In the genomic region with DNA sequence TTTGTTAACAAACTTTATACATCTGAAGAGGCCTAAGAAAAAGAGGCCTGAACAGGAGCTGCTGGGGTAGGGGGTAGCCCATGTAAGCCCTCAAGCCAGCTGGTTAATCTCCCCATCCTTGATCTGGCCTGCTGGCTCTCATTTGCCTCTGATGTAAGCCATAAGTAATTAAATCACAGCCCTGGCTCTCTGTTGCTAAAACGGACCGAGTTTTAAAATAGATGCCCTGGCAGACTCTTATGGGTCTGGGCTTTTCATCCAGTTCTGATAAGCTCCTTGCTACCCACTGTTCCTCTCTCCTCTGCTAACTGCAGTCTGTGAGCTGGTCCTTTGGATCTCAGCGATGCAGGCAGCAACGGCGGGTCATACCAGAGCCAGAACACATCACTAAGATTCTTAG, we compare ENCODE assay signal across 19 mouse cellular contexts.
DNase-seq lines count a peak whose midpoint lies in the region; ATAC-seq and TF ChIP-seq lines count a peak whose summit lies in the region.
"Had no signal": no experiment of that assay in that cellular context is flagged by ENCODE, and none has a peak within 500 bp of the region (broad histone marks: within the 10 kb centered on the region; RNA-seq: fewer than 3 reads in every experiment).

No protein-coding gene starts in this region.

- no peak overlapping the region for H3K4me2 ChIP-seq in forebrain, embryonic 14.5 days (ENCODE audit: low read length)
- H3K4me2 ChIP-seq in forebrain, embryonic 13.5 days: no peak overlapping the region
- no peak overlapping the region for H3K4me2 ChIP-seq in midbrain, postnatal 0 days (ENCODE audit: low read depth, low read length, poor library complexity, severe bottlenecking)
- no peak overlapping the region for H3K4me2 ChIP-seq in midbrain, embryonic 15.5 days
- H3K4me2 ChIP-seq in liver, embryonic 12.5 days: no peak overlapping the region
- H3K4me2 ChIP-seq: embryonic facial prominence, embryonic 12.5 days; hindbrain, embryonic 14.5 days; liver, embryonic 13.5 days had no signal

- no peaks in the 10 kb centered on the region for H3K9me3 ChIP-seq in forebrain, embryonic 14.5 days (replicated peaks; ENCODE audit: control insufficient read depth, low read length)
- H3K9me3 ChIP-seq in forebrain, embryonic 13.5 days (replicated peaks): no peaks in the 10 kb centered on the region
- no peaks in the 10 kb centered on the region for H3K9me3 ChIP-seq in midbrain, postnatal 0 days (ENCODE audit: low read length)
- H3K9me3 ChIP-seq in midbrain, embryonic 15.5 days: no peaks in the 10 kb centered on the region
- H3K9me3 ChIP-seq in liver, embryonic 12.5 days (replicated peaks): no peaks in the 10 kb centered on the region
- H3K9me3 ChIP-seq: embryonic facial prominence, embryonic 12.5 days; limb, embryonic 10.5 days; liver, embryonic 13.5 days had no signal

- peaks cover 9% of the 10 kb centered on the region; the same call in 1 of the 2 replicates for H3K4me1 ChIP-seq in forebrain, embryonic 14.5 days (ENCODE audit: control insufficient read depth, insufficient read depth, low read length)
- peaks cover 22% of the 10 kb centered on the region for H3K4me1 ChIP-seq in forebrain, embryonic 13.5 days
- H3K4me1 ChIP-seq in midbrain, postnatal 0 days (ENCODE audit: insufficient read depth, low read length): no peaks in the 10 kb centered on the region
- 0 out of 2 replicates have a peak, but pooled peaks cover 14% of the 10 kb centered on the region for H3K4me1 ChIP-seq in midbrain, embryonic 15.5 days
- no peaks in the 10 kb centered on the region for H3K4me1 ChIP-seq in liver, embryonic 12.5 days
- H3K4me1 ChIP-seq: embryonic facial prominence, embryonic 12.5 days; liver, embryonic 13.5 days had no signal

- DNase-seq in forebrain, embryonic 14.5 days (ENCODE audit: low spot score): peak; percentile 6
- peak; percentile 41 for DNase-seq in midbrain, postnatal 0 days (ENCODE audit: low spot score)
- peak; percentile 22 for DNase-seq in lung, postnatal 10 days
- DNase-seq in adipocyte (ENCODE audit: low spot score): no peak
- no peak for DNase-seq in frontal cortex, postnatal 10 days (ENCODE audit: low spot score in 2 of 2)
- DNase-seq: adrenal gland, postnatal 10 days; cerebellum, postnatal 25 days; gastrocnemius, postnatal 36 days; kidney, adult 11 months; kidney, postnatal 25 days; liver, embryonic 13.5 days; midbrain, embryonic 14.5 days; thymus, adult 18-20 months had no signal

- no peak overlapping the region for H3K27ac ChIP-seq in forebrain, embryonic 14.5 days (ENCODE audit: low read depth, low read length)
- H3K27ac ChIP-seq in forebrain, embryonic 13.5 days: no peak overlapping the region
- no peak overlapping the region for H3K27ac ChIP-seq in midbrain, postnatal 0 days (ENCODE audit: low read depth, low read length)
- H3K27ac ChIP-seq in midbrain, embryonic 15.5 days: no peak overlapping the region
- no peak overlapping the region for H3K27ac ChIP-seq in liver, embryonic 12.5 days
- H3K27ac ChIP-seq: embryonic facial prominence, embryonic 12.5 days; hindbrain, embryonic 14.5 days; limb, embryonic 10.5 days; liver, embryonic 13.5 days had no signal

- 39% methylated on average over 5 of the region's 5 CpGs for WGBS in forebrain, embryonic 14.5 days
- 39% methylated on average over 5 of the region's 5 CpGs for WGBS in forebrain, embryonic 13.5 days
- 27% methylated on average over 5 of the region's 5 CpGs for WGBS in midbrain, postnatal 0 days
- 44% methylated on average over 5 of the region's 5 CpGs for WGBS in midbrain, embryonic 15.5 days
- 60% methylated on average over 5 of the region's 5 CpGs for WGBS in liver, embryonic 12.5 days (ENCODE audit: insufficient replicate concordance)

- no peak for TF ChIP-seq CTCF in midbrain, postnatal 0 days (IDR thresholded peaks at IDR 0.05)

- H3K9ac ChIP-seq in forebrain, embryonic 14.5 days (ENCODE audit: low read length): no peak overlapping the region
- no peak overlapping the region for H3K9ac ChIP-seq in forebrain, embryonic 13.5 days
- H3K9ac ChIP-seq in midbrain, postnatal 0 days (replicated peaks; ENCODE audit: low read length, poor library complexity, severe bottlenecking): no peak overlapping the region
- H3K9ac ChIP-seq in midbrain, embryonic 15.5 days: no peak overlapping the region
- H3K9ac ChIP-seq in liver, embryonic 12.5 days: no peak overlapping the region
- H3K9ac ChIP-seq: embryonic facial prominence, embryonic 12.5 days; hindbrain, embryonic 14.5 days; liver, embryonic 13.5 days had no signal

- H3K4me3 ChIP-seq in forebrain, embryonic 14.5 days (ENCODE audit: low read depth, low read length): no peak overlapping the region
- no peak overlapping the region for H3K4me3 ChIP-seq in forebrain, embryonic 13.5 days
- no peak overlapping the region for H3K4me3 ChIP-seq in midbrain, postnatal 0 days (ENCODE audit: low read depth, low read length)
- H3K4me3 ChIP-seq in midbrain, embryonic 15.5 days: no peak overlapping the region
- H3K4me3 ChIP-seq in liver, embryonic 12.5 days: no peak overlapping the region
- H3K4me3 ChIP-seq: embryonic facial prominence, embryonic 12.5 days; limb, embryonic 10.5 days; liver, embryonic 13.5 days had no signal

- H3K27me3 ChIP-seq in forebrain, embryonic 14.5 days (replicated peaks; ENCODE audit: control insufficient read depth, insufficient read depth, low read length): no peaks in the 10 kb centered on the region
- no peaks in the 10 kb centered on the region for H3K27me3 ChIP-seq in forebrain, embryonic 13.5 days
- H3K27me3 ChIP-seq in midbrain, postnatal 0 days (ENCODE audit: insufficient read depth, low read length): no peaks in the 10 kb centered on the region
- H3K27me3 ChIP-seq in midbrain, embryonic 15.5 days (replicated peaks): no peaks in the 10 kb centered on the region
- H3K27me3 ChIP-seq in liver, embryonic 12.5 days (replicated peaks): no peaks in the 10 kb centered on the region
- H3K27me3 ChIP-seq: embryonic facial prominence, embryonic 12.5 days; liver, embryonic 13.5 days had no signal

- no peaks in the 10 kb centered on the region for H3K36me3 ChIP-seq in forebrain, embryonic 14.5 days (ENCODE audit: control insufficient read depth, insufficient read depth, low read length)
- no peaks in the 10 kb centered on the region for H3K36me3 ChIP-seq in forebrain, embryonic 13.5 days (ENCODE audit: poor library complexity, severe bottlenecking)
- H3K36me3 ChIP-seq in midbrain, postnatal 0 days (ENCODE audit: insufficient read depth, low read length): no peaks in the 10 kb centered on the region
- no peaks in the 10 kb centered on the region for H3K36me3 ChIP-seq in midbrain, embryonic 15.5 days (replicated peaks)
- no peaks in the 10 kb centered on the region for H3K36me3 ChIP-seq in liver, embryonic 12.5 days
- H3K36me3 ChIP-seq: embryonic facial prominence, embryonic 12.5 days; limb, embryonic 10.5 days; liver, embryonic 13.5 days had no signal

- no peak for ATAC-seq in forebrain, embryonic 14.5 days
- no peak for ATAC-seq in forebrain, embryonic 13.5 days
- ATAC-seq in midbrain, postnatal 0 days (ENCODE audit: low FRiP score): no peak
- ATAC-seq in midbrain, embryonic 15.5 days (replicated peaks): no peak
- ATAC-seq in liver, embryonic 12.5 days: no peak

Comparison
In these comparisons a context has a peak if more than half of its experiments do, and no peak if none do; other contexts are left out.
1. DNase-seq: peak in forebrain, embryonic 14.5 days (single experiment), midbrain, postnatal 0 days (single experiment) and lung, postnatal 10 days (single experiment); none in adipocyte (single experiment) and frontal cortex, postnatal 10 days (0 of 2).